Comparison of ENCODE assay signal across 45 mouse cellular contexts in the genomic region with DNA sequence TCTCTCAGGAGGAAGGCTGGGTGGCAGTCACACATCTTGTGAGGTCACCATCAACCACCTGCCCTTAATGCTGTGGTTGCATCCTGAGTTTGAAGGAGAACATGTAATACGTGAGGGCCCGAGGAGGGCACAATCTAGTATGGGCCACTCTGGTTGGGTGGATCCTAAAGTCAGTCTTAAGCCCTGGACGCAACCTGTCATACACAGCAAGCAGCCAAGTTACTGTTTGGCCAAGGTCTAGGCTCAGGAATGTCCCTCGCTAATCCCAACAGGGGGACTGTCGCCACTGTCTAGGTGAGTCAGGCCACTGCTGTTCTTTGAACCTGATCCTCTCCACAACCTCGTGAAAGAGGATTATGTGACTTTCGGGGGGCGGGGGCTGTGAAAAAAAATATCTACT. TPM values are rescaled to one million over a fixed set of nuclear protein-coding genes. Genes with fewer than 3 reads are reported as not detected.
"Had no signal": no experiment of that assay in that cellular context is flagged by ENCODE, and none has a peak within 500 bp of the region (broad histone marks: within the 10 kb centered on the region; RNA-seq: fewer than 3 reads in every experiment).

No protein-coding gene starts in this region.

- H3K4me1 ChIP-seq: limb, embryonic 10.5 days; liver, embryonic 12.5 days; liver, embryonic 13.5 days; liver, embryonic 15.5 days; lung, embryonic 15.5 days; megakaryocyte, embryonic 14.5 days had no signal

- H3K36me3 ChIP-seq: limb, embryonic 10.5 days; limb, embryonic 12.5 days; limb, embryonic 13.5 days; limb, embryonic 15.5 days; liver, embryonic 13.5 days; lung, embryonic 15.5 days had no signal

- H3K9ac ChIP-seq: limb, embryonic 12.5 days; limb, embryonic 13.5 days; limb, embryonic 15.5 days; liver, embryonic 12.5 days; liver, embryonic 13.5 days; liver, embryonic 14.5 days; liver, embryonic 15.5 days; liver, postnatal 0 days; lung, embryonic 14.5 days; lung, embryonic 15.5 days; midbrain, embryonic 12.5 days; midbrain, embryonic 13.5 days; midbrain, embryonic 15.5 days; neural tube, embryonic 12.5 days had no signal

- H3K4me3 ChIP-seq: limb, embryonic 10.5 days; limb, embryonic 12.5 days; limb, embryonic 13.5 days; limb, embryonic 15.5 days; liver, embryonic 12.5 days; liver, embryonic 13.5 days; liver, embryonic 15.5 days; lung, embryonic 15.5 days; megakaryocyte, embryonic 14.5 days; midbrain, embryonic 10.5 days; midbrain, embryonic 12.5 days; midbrain, embryonic 13.5 days; midbrain, embryonic 15.5 days; myocyte; neural tube, embryonic 12.5 days had no signal

- H3K9me3 ChIP-seq: limb, embryonic 10.5 days; limb, embryonic 13.5 days; limb, embryonic 15.5 days; liver, embryonic 12.5 days; liver, embryonic 13.5 days; liver, embryonic 15.5 days; lung, embryonic 15.5 days; midbrain, embryonic 10.5 days; midbrain, embryonic 12.5 days; midbrain, embryonic 13.5 days; midbrain, embryonic 15.5 days; neural tube, embryonic 12.5 days had no signal

- DNase-seq: left cerebral cortex, postnatal 4 days; liver; liver, embryonic 13.5 days; liver, postnatal 0 days; lung, adult 18-20 months; lung, adult 2 months; lung, embryonic 14.5 days; lung, postnatal 10 days; lung, postnatal 14 days; lung, postnatal 36 days; lung, postnatal 4 days; midbrain, embryonic 14.5 days had no signal

- H3K27me3 ChIP-seq: limb, embryonic 13.5 days; limb, embryonic 15.5 days; liver, embryonic 12.5 days; liver, embryonic 13.5 days; liver, embryonic 15.5 days; lung, embryonic 15.5 days; midbrain, embryonic 12.5 days; midbrain, embryonic 13.5 days; midbrain, embryonic 15.5 days; neural tube, embryonic 12.5 days had no signal

- H3K27ac ChIP-seq: limb, embryonic 10.5 days; limb, embryonic 12.5 days; limb, embryonic 13.5 days; limb, embryonic 15.5 days; liver, embryonic 12.5 days; liver, embryonic 13.5 days; liver, embryonic 14.5 days; liver, embryonic 15.5 days; lung, embryonic 15.5 days; macrophage; midbrain, embryonic 10.5 days; midbrain, embryonic 12.5 days; midbrain, embryonic 13.5 days; midbrain, embryonic 15.5 days; neural tube, embryonic 12.5 days had no signal

- ATAC-seq: liver, embryonic 12.5 days; liver, postnatal 0 days; lung, postnatal 0 days; midbrain, embryonic 13.5 days; midbrain, embryonic 15.5 days; midbrain, embryonic 16.5 days had no signal

- H3K4me2 ChIP-seq: limb, embryonic 12.5 days; limb, embryonic 13.5 days; limb, embryonic 15.5 days; liver, embryonic 11.5 days; liver, embryonic 12.5 days; liver, embryonic 13.5 days; liver, embryonic 15.5 days; lung, embryonic 14.5 days; lung, embryonic 15.5 days; midbrain, embryonic 11.5 days; midbrain, embryonic 12.5 days; midbrain, embryonic 13.5 days; midbrain, embryonic 15.5 days; neural tube, embryonic 12.5 days had no signal

RNA-seq across cellular contexts. Expression of gene Gm5294, which starts 55.3 kb away (rescaled TPM):
- total RNA-seq: left cerebral cortex, postnatal 10 days; left cerebral cortex, postnatal 14 days; left cerebral cortex, postnatal 25 days; left cerebral cortex, postnatal 36 days; left cerebral cortex, postnatal 4 days; liver, adult 2 months; megakaryocyte-erythroid progenitor cell, adult 5-6 weeks; midbrain, postnatal 0 days; monocyte, adult 5-6 weeks had no signal
- polyA plus RNA-seq: limb, embryonic 10.5 days; limb, embryonic 11.5 days; limb, embryonic 12.5 days; limb, embryonic 13.5 days; limb, embryonic 14.5 days; limb, embryonic 15.5 days; liver, adult 2 months; liver, embryonic 11.5 days; liver, embryonic 12.5 days; liver, embryonic 13.5 days; liver, embryonic 14.5 days; liver, embryonic 15.5 days; liver, embryonic 16.5 days; liver, postnatal 0 days; lung, adult 2 months; lung, embryonic 14.5 days; lung, embryonic 15.5 days; lung, embryonic 16.5 days; lung, postnatal 0 days; macrophage; midbrain, embryonic 10.5 days; midbrain, embryonic 11.5 days; midbrain, embryonic 12.5 days; midbrain, embryonic 13.5 days; midbrain, embryonic 14.5 days; midbrain, embryonic 15.5 days; midbrain, embryonic 16.5 days; myocyte; neural tube, embryonic 11.5 days; neural tube, embryonic 12.5 days had no signal
